Mouse (Mus musculus) MEL (cell line): ENCODE measurements at regions not wholly inside any gene's neighbourhood (a gene's known extent, or its start where the extent isn't known, plus 50 kb on each side); places are given as distances from the start of the nearest gene placed in this dataset.

ENCODE experiments used
- CHD2 ChIP-seq: IDR thresholded peaks from 2 replicates; pipeline ENCODE4 v1.6.1; 2011; ENCODE audit warnings: low read length, improper control_type of control experiment
- E2F4 ChIP-seq: IDR thresholded peaks from 2 replicates; pipeline ENCODE4 v1.6.1; 2011; ENCODE audit warnings: low read depth, low read length, improper control_type of control experiment, borderline replicate concordance
- EP300 ChIP-seq, 2 experiments: IDR thresholded peaks; 2 replicates each; pipeline ENCODE4 v1.6.1; 2011; ENCODE audit warnings: improper control_type of control experiment in 2 of 2, low read length in 2 of 2, low read depth in 1 of 2, mild to moderate bottlenecking in 1 of 2
- GABPA ChIP-seq: IDR thresholded peaks from 2 replicates; pipeline ENCODE4 v1.6.1; 2012; ENCODE audit warnings: low read depth, mild to moderate bottlenecking, inconsistent platforms, low read length, improper control_type of control experiment, moderate library complexity
- JUND ChIP-seq: IDR thresholded peaks from 2 replicates; pipeline ENCODE4 v1.6.1; 2011; ENCODE audit warnings: low read depth, mild to moderate bottlenecking, improper control_type of control experiment, low read length
- KAT2A ChIP-seq: conservative IDR thresholded peaks from 2 replicates; pipeline ENCODE4 v1.6.1; 2012; ENCODE audit warnings: low read depth, low read length, improper control_type of control experiment, inconsistent platforms
- MAFK ChIP-seq: IDR thresholded peaks from 2 replicates; pipeline ENCODE4 v1.6.1; 2011; ENCODE audit warnings: low read depth, mild to moderate bottlenecking, low read length, improper control_type of control experiment, borderline replicate concordance
- MXI1 ChIP-seq: IDR thresholded peaks from 2 replicates; pipeline ENCODE4 v1.6.1; 2011; ENCODE audit warnings: mild to moderate bottlenecking, low read depth, low read length, improper control_type of control experiment
- NRF1 ChIP-seq: IDR thresholded peaks from 2 replicates; pipeline ENCODE4 v1.6.1; 2014; ENCODE audit warnings: low read depth, mild to moderate bottlenecking, inconsistent platforms, low read length, improper control_type of control experiment, moderate library complexity; ENCODE audit not compliant: poor library complexity, insufficient read depth, severe bottlenecking
- POLR2A ChIP-seq, 2 experiments: IDR thresholded peaks; 2 replicates each; pipeline ENCODE4 v1.6.1; 2011 to 2012; ENCODE audit warnings: low read length in 2 of 2, mild to moderate bottlenecking in 2 of 2, control low read depth in 1 of 2, improper control_type of control experiment in 1 of 2, low read depth in 1 of 2, moderate library complexity in 1 of 2; ENCODE audit not compliant: control insufficient read depth in 1 of 2, insufficient read depth in 1 of 2, poor library complexity in 1 of 2
- UBTF ChIP-seq: IDR thresholded peaks from 2 replicates; pipeline ENCODE4 v1.6.1; 2012; ENCODE audit warnings: low read depth, mild to moderate bottlenecking, inconsistent platforms, low read length, improper control_type of control experiment, moderate library complexity, borderline replicate concordance; ENCODE audit not compliant: insufficient read depth
- ZC3H11A ChIP-seq: IDR thresholded peaks from 2 replicates; pipeline ENCODE4 v1.6.1; 2012; ENCODE audit warnings: low read depth, mild to moderate bottlenecking, inconsistent platforms, low read length, improper control_type of control experiment

- no peak for TF ChIP-seq JUND
- no peak for TF ChIP-seq MXI1
- no peak for TF ChIP-seq EP300 (IDR thresholded peaks at IDR 0.05; ENCODE audit: low read depth in 1 of 2, low read length in 2 of 2)
- TF ChIP-seq POLR2A (IDR thresholded peaks at IDR 0.05; ENCODE audit: control insufficient read depth in 1 of 2, insufficient read depth in 1 of 2, low read depth in 1 of 2, low read length in 2 of 2, poor library complexity in 1 of 2): no peak
- TF ChIP-seq E2F4: no peak
- TF ChIP-seq NRF1: no peak
- TF ChIP-seq ZC3H11A: no peak
- no peak for TF ChIP-seq CHD2
- TF ChIP-seq KAT2A: no peak
- TF ChIP-seq UBTF: no peak
- TF ChIP-seq GABPA: no peak
- TF ChIP-seq MAFK: no peak
Observed at GRCm38 (mm10) chr4:75850343-75850742, 572.2 kb upstream of the Dmac1 start.
